8 mouse cellular contexts compared by ENCODE assay signal in the genomic region with DNA sequence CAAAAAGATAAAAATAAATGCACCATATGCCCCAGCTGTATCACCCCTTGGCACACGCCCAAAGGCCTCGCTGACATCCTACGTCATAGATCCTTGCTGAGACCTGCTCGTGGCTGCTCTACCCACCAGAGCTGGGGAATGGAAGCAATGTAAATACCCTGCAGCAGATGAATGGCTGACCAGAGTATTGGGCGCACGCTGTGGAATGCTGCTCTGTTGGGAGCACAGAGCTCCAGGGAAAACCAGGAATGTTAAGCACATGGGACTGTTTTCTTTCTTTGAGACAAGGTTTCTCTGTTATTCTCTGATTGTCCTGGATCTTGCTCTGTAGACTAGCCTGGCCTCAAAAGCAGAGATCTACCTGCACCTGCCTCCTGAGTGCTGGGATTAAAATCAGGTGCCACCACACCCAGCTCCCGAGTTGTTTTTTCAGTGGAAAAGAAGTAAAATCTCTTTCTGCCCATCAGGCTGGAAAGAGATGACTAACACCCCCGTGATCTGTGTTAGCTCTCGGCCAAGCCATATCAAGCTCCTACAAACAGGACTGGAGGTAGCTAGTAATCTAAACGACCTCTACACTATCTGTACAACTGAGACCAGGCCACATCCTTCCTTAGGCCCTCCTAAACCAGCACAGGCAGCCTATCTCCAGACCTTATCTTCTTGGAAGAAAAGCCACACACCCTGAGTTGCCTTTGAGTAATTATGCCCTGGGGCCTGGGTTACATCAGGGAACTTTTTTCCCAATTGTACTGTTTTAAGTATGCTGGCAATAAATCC. TPM values are rescaled to one million over a fixed set of nuclear protein-coding genes. Genes with fewer than 3 reads are reported as not detected.
DNase-seq lines count a peak whose midpoint lies in the region; ATAC-seq and TF ChIP-seq lines count a peak whose summit lies in the region.

No protein-coding gene starts in this region.

- no peaks in the 10 kb centered on the region for H3K9me3 ChIP-seq in lung, embryonic 16.5 days (ENCODE audit: control insufficient read depth, low read length)
- H3K9me3 ChIP-seq in kidney, embryonic 15.5 days (replicated peaks), result no peaks in the 10 kb centered on the region
- H3K9me3 ChIP-seq in midbrain, postnatal 0 days (ENCODE audit: low read length), result no peaks in the 10 kb centered on the region

- H3K27ac ChIP-seq in lung, embryonic 16.5 days (ENCODE audit: low read length), result peak overlapping the region; percentile 74
- no peak overlapping the region for H3K27ac ChIP-seq in cerebellum, adult 2 months (ENCODE audit: insufficient read depth, low read length)
- H3K27ac ChIP-seq in kidney, embryonic 15.5 days, result peak overlapping the region; percentile 22; the same call in 1 of the 2 replicates
- no peak overlapping the region for H3K27ac ChIP-seq in midbrain, postnatal 0 days (ENCODE audit: low read depth, low read length)
- no peak overlapping the region for H3K27ac ChIP-seq in thymus, adult 2 months (ENCODE audit: control insufficient read depth, insufficient read depth, low read length)

- no peak for TF ChIP-seq POLR2A in cerebellum, adult 2 months (IDR thresholded peaks at IDR 0.05; ENCODE audit: borderline replicate concordance, insufficient read depth, low read length)
- TF ChIP-seq POLR2A in thymus, adult 2 months (IDR thresholded peaks at IDR 0.05; ENCODE audit: control insufficient read depth, extremely low read depth, insufficient read depth, low read length, poor library complexity), result no peak

- peak; percentile 37 for DNase-seq in cerebellum, adult 11-12 months
- DNase-seq in cerebellum, adult 9-11 months, result no peak
- no peak for DNase-seq in lung, postnatal 36 days
- DNase-seq in cerebellum, adult 2 months, result peak; percentile 64 to 66
- DNase-seq in midbrain, postnatal 0 days (ENCODE audit: low spot score), result peak; percentile 10
- DNase-seq in thymus, adult 2 months, result no peak

- H3K4me1 ChIP-seq in lung, embryonic 16.5 days (replicated peaks; ENCODE audit: control insufficient read depth, insufficient read depth, low read length), result peaks cover 12% of the 10 kb centered on the region
- peaks cover 5% of the 10 kb centered on the region for H3K4me1 ChIP-seq in cerebellum, adult 2 months (ENCODE audit: control insufficient read depth, insufficient read depth, low read length)
- H3K4me1 ChIP-seq in kidney, embryonic 15.5 days, result peaks cover 11% of the 10 kb centered on the region; the same call in 1 of the 2 replicates
- H3K4me1 ChIP-seq in midbrain, postnatal 0 days (ENCODE audit: insufficient read depth, low read length), result no peaks in the 10 kb centered on the region
- H3K4me1 ChIP-seq in thymus, adult 2 months (replicated peaks; ENCODE audit: control insufficient read depth, insufficient read depth, low read length), result no peaks in the 10 kb centered on the region

- H3K4me3 ChIP-seq in lung, embryonic 16.5 days (ENCODE audit: low read length), result no peak overlapping the region
- H3K4me3 ChIP-seq in cerebellum, adult 2 months (replicated peaks; ENCODE audit: insufficient read depth, low read depth, low read length), result no peak overlapping the region
- H3K4me3 ChIP-seq in kidney, embryonic 15.5 days (replicated peaks), result no peak overlapping the region
- H3K4me3 ChIP-seq in midbrain, postnatal 0 days (ENCODE audit: low read depth, low read length), result no peak overlapping the region
- no peak overlapping the region for H3K4me3 ChIP-seq in thymus, adult 2 months (ENCODE audit: control insufficient read depth, insufficient read depth, low read length)

- peak overlapping the region; percentile 39; the same call in 1 of the 2 replicates for H3K9ac ChIP-seq in lung, embryonic 16.5 days (ENCODE audit: low read length)
- H3K9ac ChIP-seq in kidney, embryonic 15.5 days, result no peak overlapping the region
- H3K9ac ChIP-seq in midbrain, postnatal 0 days (replicated peaks; ENCODE audit: low read length, poor library complexity, severe bottlenecking), result no peak overlapping the region

- H3K27me3 ChIP-seq in lung, embryonic 16.5 days (ENCODE audit: control insufficient read depth, insufficient read depth, low read depth, low read length), result no peaks in the 10 kb centered on the region
- H3K27me3 ChIP-seq in cerebellum, adult 2 months (ENCODE audit: control insufficient read depth, insufficient read depth, low read length), result no peaks in the 10 kb centered on the region
- no peaks in the 10 kb centered on the region for H3K27me3 ChIP-seq in kidney, embryonic 15.5 days
- H3K27me3 ChIP-seq in midbrain, postnatal 0 days (ENCODE audit: insufficient read depth, low read length), result no peaks in the 10 kb centered on the region
- no peaks in the 10 kb centered on the region for H3K27me3 ChIP-seq in thymus, adult 2 months (ENCODE audit: control insufficient read depth, insufficient read depth, low read length)

- ATAC-seq in lung, embryonic 16.5 days (ENCODE audit: low read depth), result peak; percentile 84
- ATAC-seq in kidney, embryonic 15.5 days (replicated peaks; ENCODE audit: low FRiP score), result no peak
- no peak for ATAC-seq in midbrain, postnatal 0 days (ENCODE audit: low FRiP score)

- 24% methylated on average over 10 of the region's 10 CpGs for WGBS in lung, embryonic 16.5 days
- 24% methylated on average over 10 of the region's 10 CpGs for WGBS in cerebellum, adult 2 months
- 51% methylated on average over 10 of the region's 10 CpGs for WGBS in kidney, embryonic 15.5 days
- 46% methylated on average over 10 of the region's 10 CpGs for WGBS in midbrain, postnatal 0 days
- 52% methylated on average over 10 of the region's 10 CpGs for WGBS in thymus, adult 2 months

- H3K36me3 ChIP-seq in lung, embryonic 16.5 days (ENCODE audit: control insufficient read depth, insufficient read depth, low read length), result peaks cover 4% of the 10 kb centered on the region
- peaks cover 25% of the 10 kb centered on the region for H3K36me3 ChIP-seq in kidney, embryonic 15.5 days
- peaks cover 22% of the 10 kb centered on the region for H3K36me3 ChIP-seq in midbrain, postnatal 0 days (ENCODE audit: insufficient read depth, low read length)
- H3K36me3 ChIP-seq in thymus, adult 2 months (ENCODE audit: control insufficient read depth, insufficient read depth, low read length), result peaks cover 13% of the 10 kb centered on the region

- TF ChIP-seq CTCF in cerebellum, adult 2 months (IDR thresholded peaks at IDR 0.05; ENCODE audit: borderline replicate concordance, insufficient read depth, low read depth, low read length), result no peak
- no peak for TF ChIP-seq CTCF in midbrain, postnatal 0 days (IDR thresholded peaks at IDR 0.05)
- no peak for TF ChIP-seq CTCF in thymus, adult 2 months (IDR thresholded peaks at IDR 0.05; ENCODE audit: borderline replicate concordance, control insufficient read depth, extremely low read depth, insufficient read depth, low read length, poor library complexity)

- H3K4me2 ChIP-seq in lung, embryonic 16.5 days (ENCODE audit: low read depth, low read length), result no peak overlapping the region
- H3K4me2 ChIP-seq in kidney, embryonic 15.5 days, result no peak overlapping the region
- H3K4me2 ChIP-seq in midbrain, postnatal 0 days (ENCODE audit: low read depth, low read length, poor library complexity, severe bottlenecking), result no peak overlapping the region

RNA-seq across cellular contexts. Expression of a gene that starts 12.3 kb away (rescaled TPM):
- polyA plus RNA-seq in lung, embryonic 16.5 days (2015; fragmentation: Nextera tagmentation; extraction: Ambion mirVana), result 223 and 224 TPM in 2 replicates
- polyA plus RNA-seq in cerebellum, adult 2 months (2012; rRNA removed), result 227 and 245 TPM in 2 replicates
- polyA plus RNA-seq in kidney, embryonic 15.5 days (2015; fragmentation: Nextera tagmentation; extraction: Ambion mirVana), result 248 and 271 TPM in 2 replicates
- total RNA-seq in midbrain, postnatal 0 days (2014; rRNA removed), result 179 and 200 TPM in 2 replicates
- polyA plus RNA-seq in midbrain, postnatal 0 days (2015; fragmentation: Nextera tagmentation; extraction: Ambion mirVana), result 262 and 267 TPM in 2 replicates
- polyA plus RNA-seq in thymus, adult 2 months (2012; rRNA removed), result 212 and 227 TPM in 2 replicates

RNA-seq across cellular contexts. Expression of a gene that starts 39.4 kb away (rescaled TPM):
- polyA plus RNA-seq in lung, embryonic 16.5 days (2015; fragmentation: Nextera tagmentation; extraction: Ambion mirVana), result 23.3 and 23.6 TPM in 2 replicates
- 40.9 and 43.8 TPM in 2 replicates for polyA plus RNA-seq in cerebellum, adult 2 months (2012; rRNA removed)
- 28.6 and 32.4 TPM in 2 replicates for polyA plus RNA-seq in kidney, embryonic 15.5 days (2015; fragmentation: Nextera tagmentation; extraction: Ambion mirVana)
- total RNA-seq in midbrain, postnatal 0 days (2014; rRNA removed), result 25.7 and 30.0 TPM in 2 replicates
- polyA plus RNA-seq in midbrain, postnatal 0 days (2015; fragmentation: Nextera tagmentation; extraction: Ambion mirVana), result 13.3 and 15.6 TPM in 2 replicates
- 57.1 and 61.2 TPM in 2 replicates for polyA plus RNA-seq in thymus, adult 2 months (2012; rRNA removed)

RNA-seq across cellular contexts. Expression of a gene that starts 52.1 kb away (rescaled TPM):
- polyA plus RNA-seq in lung, embryonic 16.5 days (2015; fragmentation: Nextera tagmentation; extraction: Ambion mirVana), result 19.5 and 20.2 TPM in 2 replicates
- 26.6 and 28.7 TPM in 2 replicates for polyA plus RNA-seq in cerebellum, adult 2 months (2012; rRNA removed)
- polyA plus RNA-seq in kidney, embryonic 15.5 days (2015; fragmentation: Nextera tagmentation; extraction: Ambion mirVana), result 19.9 and 20.8 TPM in 2 replicates
- total RNA-seq in midbrain, postnatal 0 days (2014; rRNA removed), result 20.1 and 21.6 TPM in 2 replicates
- polyA plus RNA-seq in midbrain, postnatal 0 days (2015; fragmentation: Nextera tagmentation; extraction: Ambion mirVana), result 12.9 and 13.3 TPM in 2 replicates
- polyA plus RNA-seq in thymus, adult 2 months (2012; rRNA removed), result 36.5 and 37.8 TPM in 2 replicates

RNA-seq across cellular contexts. Expression of a gene that starts 56.2 kb away (rescaled TPM):
- polyA plus RNA-seq in lung, embryonic 16.5 days (2015; fragmentation: Nextera tagmentation; extraction: Ambion mirVana), result 152 and 156 TPM in 2 replicates
- polyA plus RNA-seq in cerebellum, adult 2 months (2012; rRNA removed), result 71.6 and 71.7 TPM in 2 replicates
- polyA plus RNA-seq in kidney, embryonic 15.5 days (2015; fragmentation: Nextera tagmentation; extraction: Ambion mirVana), result 168 and 184 TPM in 2 replicates
- total RNA-seq in midbrain, postnatal 0 days (2014; rRNA removed), result 69.6 and 84.7 TPM in 2 replicates
- polyA plus RNA-seq in midbrain, postnatal 0 days (2015; fragmentation: Nextera tagmentation; extraction: Ambion mirVana), result 131 and 136 TPM in 2 replicates
- 77.1 and 78.4 TPM in 2 replicates for polyA plus RNA-seq in thymus, adult 2 months (2012; rRNA removed)

Comparison
In these comparisons a context has a peak if more than half of its experiments do, and no peak if none do; other contexts are left out.
1. DNase-seq: peak in cerebellum, adult 11-12 months (single experiment), cerebellum, adult 2 months (2 of 2) and midbrain, postnatal 0 days (single experiment); none in cerebellum, adult 9-11 months (single experiment), lung, postnatal 36 days (single experiment) and thymus, adult 2 months (single experiment).
2. H3K27ac ChIP-seq: peak in lung, embryonic 16.5 days (single experiment) and kidney, embryonic 15.5 days (single experiment); none in cerebellum, adult 2 months (single experiment), midbrain, postnatal 0 days (single experiment) and thymus, adult 2 months (single experiment).